Mouse (Mus musculus): ENCODE measurements around the gene Cxxc4.

DNA sequence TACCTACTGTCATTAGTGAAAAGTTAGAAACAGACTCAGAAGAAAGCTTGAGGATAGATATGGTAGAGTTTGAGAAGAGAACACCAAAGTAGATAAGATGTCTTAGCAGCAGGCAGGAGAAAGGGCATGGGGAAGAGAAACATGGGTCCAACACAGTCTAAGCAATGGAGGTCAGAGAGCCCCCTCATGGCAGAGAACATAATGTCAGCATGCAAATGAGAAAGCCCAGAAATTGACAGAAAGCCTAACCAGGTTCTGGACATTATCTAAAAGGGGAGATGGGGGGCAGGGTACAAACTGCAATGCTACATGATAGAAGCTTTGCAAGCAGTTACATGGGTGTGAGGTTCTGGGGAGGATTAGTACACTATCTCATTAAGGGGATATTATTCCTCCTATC lies 71.5 kb downstream of the Cxxc4 start:
- no peak for TF ChIP-seq CTCF (IDR thresholded peaks at IDR 0.05; ENCODE audit: borderline replicate concordance, insufficient read depth, low read length)
- no peak for TF ChIP-seq POLR2A (IDR thresholded peaks at IDR 0.05; ENCODE audit: low read depth, low read length)

Measured in embryonic fibroblast, embryonic 13.5 days (primary cell).